Mouse (Mus musculus) kidney, adult 11 months (tissue): ENCODE results near the gene Phactr3.

Experiments
- DNase-seq: peaks from one replicate; pipeline ENCODE4 v3.0.0; 2022

Phactr3 gene

DNA sequence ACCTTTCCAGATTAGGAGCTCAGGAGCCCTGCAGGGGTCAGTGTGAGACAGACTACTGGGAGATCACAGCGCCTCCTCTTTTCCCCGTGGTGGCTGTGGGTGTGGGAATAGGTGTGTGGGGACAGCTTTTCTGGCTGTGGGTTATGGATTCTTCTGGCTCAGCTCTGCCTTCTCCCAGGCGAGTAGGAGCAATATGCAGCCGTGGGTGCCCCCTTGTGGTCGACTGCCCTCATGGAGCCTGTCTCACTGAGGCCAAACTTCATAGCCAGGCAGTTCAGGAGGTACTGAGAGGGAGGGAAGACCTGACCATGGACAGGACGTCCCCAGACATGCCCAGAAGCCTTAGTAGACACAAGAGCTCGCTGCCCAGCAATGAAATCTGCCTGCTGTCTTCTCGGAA is 145.6 kb downstream of the Phactr3 start:
- peak; percentile 16 for DNase-seq

DNA sequence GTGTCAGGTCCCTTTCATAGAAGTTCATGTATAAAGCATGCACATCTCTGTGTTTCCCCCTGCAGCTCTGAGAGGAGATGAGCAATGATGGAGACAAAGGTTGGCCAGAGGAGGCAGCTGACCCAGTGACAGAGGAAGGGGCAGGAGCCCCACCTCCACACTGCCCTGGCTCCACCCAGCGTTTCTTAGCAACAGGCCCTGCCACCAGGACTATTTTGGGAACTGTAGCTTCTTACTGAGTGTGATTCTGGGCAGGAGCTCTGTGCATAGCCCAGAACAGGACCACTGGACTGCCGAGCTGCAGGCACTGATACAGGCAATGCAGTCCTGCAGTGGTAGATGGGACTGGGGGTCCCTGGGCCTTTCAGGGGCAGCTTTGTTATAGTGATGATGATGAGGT is 146.7 kb downstream of the Phactr3 start:
- no peak for DNase-seq

DNA sequence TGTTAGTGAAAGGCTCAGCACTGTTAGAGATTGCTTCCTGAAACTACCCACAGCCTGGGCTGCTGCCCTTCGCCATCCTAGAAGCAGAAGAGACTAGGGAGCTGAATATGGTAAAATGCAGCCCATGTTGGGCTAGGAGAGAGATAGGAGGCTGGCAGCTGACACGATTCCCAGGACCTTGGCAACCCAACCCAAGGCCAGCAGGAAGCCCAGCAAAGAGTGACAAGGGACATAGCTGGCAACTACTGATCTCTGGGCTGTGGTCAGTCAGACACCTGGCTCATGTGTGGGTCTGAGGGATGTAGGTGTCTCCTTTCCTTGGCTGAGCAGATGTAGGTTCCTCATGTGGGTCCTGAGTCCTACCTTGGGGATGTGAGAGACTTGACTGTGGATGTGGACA is 152.0 kb downstream of the Phactr3 start:
- no peak for DNase-seq

DNA sequence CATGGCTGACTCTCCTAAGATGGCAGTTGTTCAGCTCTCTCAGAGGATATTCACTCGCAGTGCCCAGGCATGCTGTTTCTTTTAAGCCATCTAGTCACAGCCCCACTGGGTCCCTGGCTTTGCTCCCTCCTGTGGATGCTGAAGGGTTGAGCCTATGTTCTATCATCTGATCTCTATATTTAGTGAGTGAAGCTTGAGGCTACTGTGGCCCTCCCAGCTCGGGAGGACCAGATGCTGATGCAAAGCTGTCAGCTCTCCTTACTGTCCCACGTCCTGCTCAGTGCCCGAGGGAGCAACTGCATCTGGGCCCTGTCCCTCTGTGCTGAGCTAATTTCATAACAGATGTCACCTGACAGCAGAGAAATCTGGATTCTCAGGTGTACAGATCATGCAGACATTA is 153.6 kb downstream of the Phactr3 start:
- no peak for DNase-seq

DNA sequence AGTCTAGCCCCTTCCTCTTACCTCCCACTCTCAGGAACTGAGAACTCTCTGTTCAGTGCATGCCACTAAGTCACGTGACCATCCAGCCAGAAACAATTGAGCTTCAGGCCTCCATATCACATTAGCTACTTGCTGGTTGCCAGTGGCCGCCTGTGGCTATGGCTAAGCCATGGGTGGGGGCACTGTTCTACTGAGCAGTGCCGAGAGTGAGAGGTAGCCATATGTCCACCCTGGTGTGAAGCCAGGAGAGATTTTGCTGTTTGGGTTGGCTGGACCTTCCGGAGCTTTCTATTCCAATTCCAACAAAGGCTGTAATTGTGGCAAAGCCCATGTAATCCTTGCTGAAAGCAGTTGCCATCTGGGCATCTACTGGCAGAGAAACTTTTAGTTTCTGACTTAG is 155.4 kb downstream of the Phactr3 start:
- no peak for DNase-seq

DNA sequence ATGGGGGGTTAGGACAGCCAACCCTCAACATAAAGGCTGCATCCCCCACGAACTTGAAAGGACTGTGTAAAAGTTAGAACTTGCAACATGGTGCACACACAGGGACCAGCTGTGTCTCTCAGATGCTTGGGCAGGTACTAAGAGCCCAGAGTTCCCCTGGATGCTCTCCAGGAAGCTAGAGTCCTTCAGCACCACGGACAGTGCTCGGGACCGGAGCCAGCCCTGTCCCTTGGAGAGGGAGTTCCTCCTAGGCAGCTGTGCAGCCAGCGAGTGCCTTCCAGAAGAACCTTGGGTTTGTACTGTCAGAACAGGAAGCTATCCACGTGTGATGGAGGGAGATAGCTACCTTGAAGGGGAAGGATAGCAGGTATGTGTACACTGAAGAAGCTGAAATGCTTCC is 158.4 kb downstream of the Phactr3 start:
- peak; percentile 31 for DNase-seq

DNA sequence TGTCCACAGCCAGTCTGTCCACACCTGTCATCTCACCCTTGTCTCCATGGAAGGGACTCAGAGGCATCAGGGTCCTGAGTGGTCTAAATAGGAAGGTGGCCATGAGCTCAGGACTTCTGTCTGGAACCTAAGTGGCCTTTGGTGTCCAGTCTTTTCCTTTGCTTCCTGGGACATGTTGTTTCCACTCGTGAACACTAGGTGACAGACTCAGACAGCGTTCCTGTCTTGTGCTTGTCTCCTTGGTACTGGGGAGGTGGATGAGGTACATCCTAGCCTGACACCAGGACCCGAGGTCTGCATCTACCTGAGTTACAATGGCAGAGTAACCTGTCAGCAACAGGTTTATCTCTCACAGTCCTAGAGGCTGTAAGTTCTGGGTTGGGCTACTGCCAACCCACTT is 162.4 kb downstream of the Phactr3 start:
- DNase-seq, result no peak

DNA sequence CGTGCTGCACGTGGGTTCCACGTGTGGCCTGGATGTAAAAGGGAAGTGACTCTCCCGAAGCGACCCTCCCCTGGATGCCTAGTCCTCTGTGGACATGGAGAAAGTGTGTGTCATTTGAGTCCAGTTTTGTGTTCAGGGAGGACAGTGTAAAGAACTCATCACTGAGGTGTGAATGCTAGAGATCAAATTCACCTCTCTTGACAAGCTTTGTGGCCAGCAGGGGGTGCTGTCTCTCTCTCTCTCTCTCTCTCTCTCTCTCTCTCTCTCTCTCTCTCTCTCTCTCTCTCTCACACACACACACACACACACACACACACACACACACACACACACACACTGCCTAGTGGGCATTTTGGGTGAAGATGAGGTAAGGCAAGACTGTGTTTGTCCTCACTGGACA is 168.5 kb downstream of the Phactr3 start:
- DNase-seq, result no peak

DNA sequence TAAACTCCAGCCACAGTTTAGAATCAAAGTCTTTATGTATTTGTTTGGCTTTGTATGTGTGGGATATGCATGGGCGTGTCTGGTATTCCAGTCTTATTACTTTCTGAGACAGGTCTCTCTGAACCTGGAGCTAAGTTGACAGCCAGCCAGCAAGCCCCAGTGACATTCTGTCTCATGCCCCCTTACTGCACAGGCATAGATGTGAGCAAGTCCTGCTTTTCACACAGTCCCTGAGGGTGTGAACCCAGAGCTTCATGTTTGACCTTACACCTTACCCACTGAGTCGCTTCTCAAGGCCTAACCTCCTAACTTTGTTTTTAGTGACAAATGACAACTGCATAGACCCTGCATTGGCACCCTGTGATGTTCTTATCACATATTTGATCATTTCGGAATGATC is 169.9 kb downstream of the Phactr3 start:
- no peak for DNase-seq

DNA sequence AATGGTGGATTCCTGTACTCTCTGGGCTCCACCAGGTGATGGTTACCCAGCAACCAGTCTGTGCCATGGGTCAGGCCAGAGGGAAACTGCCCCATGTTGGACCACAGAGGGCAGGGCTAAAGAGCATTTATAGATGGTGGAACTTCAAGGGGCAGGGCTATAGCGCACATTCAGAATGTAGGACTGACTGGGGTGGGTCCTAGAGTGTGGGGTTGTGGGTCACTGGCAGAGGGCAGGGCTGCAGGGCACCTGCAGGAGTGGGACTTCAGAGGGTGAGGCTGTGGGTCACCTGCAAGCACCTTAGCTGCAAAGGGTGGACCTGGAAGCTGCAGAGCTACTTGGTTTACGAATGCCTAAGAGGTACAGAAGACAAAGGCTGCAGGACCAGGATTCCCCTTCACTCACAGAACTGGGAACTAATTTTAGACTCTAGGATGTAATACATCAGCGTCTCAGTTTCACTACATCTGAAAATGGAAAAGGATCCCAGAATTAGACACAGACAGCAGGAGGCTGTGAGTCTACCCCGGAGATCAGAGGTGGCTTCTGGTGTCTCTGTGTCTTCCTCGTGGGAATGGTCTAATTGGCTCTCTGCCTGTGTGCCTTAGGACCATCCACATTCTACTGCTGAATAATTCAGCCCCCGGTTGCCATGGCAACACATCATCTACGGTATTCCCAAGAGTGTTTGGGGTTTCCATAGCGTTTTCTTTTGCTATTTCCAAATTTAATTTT is 184.8 kb downstream of the Phactr3 start:
- no peak for DNase-seq

DNA sequence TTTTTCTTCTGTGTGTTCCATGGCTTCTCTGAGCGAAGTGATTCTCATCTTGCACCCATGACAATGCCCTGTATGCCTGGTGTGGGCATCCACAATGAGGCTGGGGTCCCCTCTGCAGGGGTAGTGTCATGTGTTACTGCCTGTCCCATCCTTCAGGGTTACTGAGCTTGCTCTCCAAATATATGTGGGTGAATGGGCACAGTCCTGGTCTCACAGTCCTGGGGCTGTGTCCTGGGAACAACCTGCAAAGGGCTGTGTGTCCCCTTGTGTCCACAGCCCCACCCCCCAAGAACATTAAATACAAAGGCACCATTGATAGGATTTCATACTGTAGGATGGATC is 185.4 kb downstream of the Phactr3 start:
- no peak for DNase-seq

DNA sequence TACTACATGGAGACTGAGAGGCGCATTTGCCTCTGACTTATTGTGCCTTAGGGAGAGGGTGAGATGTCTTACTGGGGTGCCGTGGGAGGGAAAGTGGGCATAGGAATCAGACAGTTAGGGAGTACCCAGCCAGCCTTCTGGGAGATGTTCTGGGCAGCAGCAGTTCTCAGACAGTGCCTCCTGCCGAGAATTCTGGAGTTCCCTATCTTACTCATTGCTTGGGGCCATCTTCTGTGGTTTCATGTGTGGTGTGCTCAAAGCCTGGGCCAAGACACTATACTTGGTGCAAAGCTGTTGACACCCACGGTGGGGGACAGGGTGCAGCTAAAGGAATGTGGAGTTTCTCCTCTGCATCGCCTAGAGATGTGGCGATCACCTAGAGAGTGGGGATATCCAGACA is 185.9 kb downstream of the Phactr3 start:
- no peak for DNase-seq

DNA sequence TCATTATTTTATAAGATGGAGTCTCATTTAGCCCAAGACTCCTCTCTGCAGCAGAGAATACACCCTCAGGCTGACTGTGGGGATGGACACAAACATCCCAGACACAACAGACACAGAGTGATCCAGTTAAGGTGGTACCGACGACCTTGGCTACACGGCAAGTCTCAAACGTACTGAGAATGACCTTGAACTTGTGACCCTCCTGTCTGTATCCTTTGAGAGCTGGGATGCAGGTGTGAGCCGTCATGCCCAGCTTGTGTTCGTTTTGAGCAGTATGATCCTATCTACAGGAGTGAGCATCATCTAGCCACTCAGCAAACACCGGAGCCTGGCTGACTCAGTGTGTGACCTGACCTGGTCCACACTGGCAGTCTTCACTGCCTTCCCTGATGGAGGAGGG is 194.8 kb downstream of the Phactr3 start:
- DNase-seq, result no peak

DNA sequence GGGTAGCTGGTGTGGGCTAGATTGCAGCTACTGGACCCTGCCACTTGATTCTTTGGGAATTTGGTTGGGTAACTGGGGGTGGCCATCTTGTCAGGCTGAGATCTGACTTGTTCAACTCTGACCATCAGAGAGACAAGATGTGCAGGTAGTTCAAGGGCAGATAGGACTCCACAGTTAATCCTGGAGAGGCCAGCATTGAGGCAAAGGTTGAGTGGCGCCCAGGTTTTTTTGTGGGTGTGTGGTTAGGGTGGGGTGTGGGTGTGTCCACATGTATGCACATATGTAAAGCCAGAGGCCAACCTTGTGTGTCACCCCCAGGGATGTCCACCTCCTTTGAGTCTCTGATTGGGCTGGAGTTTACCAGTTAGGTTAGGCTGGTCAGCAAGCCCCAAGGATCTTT is 197.5 kb downstream of the Phactr3 start:
- DNase-seq, result no peak

DNA sequence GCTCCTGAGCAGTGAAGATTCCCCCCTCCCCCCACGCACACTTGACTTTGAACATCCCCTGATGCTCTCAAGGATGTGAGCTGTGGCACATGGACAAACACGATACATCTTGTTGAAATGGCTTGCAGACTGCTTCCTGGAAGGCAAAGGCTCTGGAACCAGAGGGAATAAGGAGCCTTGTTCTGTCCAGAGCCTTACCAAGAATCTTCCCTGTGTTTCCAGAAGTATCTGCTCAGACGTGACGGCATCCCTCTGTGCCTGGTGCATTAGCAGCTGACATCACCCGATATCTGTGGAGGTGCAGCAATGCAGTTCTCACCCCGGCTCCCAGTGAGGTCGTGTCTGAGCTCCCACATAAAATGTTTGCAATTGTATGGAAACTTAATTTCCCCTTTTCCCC is 201.0 kb downstream of the Phactr3 start:
- no peak for DNase-seq

DNA sequence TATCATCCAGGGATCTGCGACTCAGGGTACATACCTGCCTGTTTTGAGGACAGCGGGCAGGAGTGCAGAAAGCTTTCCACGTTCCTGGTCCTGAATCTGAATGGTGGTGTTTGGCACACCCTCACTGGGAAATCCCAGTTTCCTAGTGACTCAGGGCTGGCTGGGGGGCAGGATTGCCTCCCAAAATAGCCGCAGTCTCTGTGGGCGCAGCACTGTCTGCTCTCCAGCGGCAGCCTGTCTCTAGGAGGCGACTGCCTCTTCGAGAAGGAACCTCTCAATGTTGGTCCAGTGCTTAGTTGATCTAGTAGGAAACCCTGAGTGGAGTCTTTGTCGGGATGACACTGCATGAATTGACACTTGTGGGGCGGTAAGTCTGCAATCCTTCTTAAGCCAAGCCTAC is 202.5 kb downstream of the Phactr3 start:
- DNase-seq, result no peak

DNA sequence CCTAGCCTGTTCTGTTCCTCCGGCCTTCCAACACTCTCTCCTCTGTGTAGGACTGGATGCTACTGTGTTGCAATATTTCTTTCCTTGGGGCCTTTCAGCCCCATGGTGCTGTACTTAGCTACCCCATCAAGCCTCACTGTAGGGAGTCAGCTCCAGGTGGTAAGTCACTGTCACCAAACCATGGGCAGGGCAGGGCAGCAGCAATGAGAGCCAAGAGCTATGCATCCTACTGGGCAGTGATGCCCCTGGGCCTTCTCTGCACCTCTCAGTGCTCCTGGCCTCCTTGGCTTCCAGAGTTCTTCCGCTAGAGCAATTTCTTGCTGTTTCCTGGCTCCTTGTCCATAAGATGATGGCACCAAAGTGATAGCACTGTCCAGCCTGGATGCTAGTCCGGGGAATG is 205.6 kb downstream of the Phactr3 start:
- DNase-seq, result no peak

DNA sequence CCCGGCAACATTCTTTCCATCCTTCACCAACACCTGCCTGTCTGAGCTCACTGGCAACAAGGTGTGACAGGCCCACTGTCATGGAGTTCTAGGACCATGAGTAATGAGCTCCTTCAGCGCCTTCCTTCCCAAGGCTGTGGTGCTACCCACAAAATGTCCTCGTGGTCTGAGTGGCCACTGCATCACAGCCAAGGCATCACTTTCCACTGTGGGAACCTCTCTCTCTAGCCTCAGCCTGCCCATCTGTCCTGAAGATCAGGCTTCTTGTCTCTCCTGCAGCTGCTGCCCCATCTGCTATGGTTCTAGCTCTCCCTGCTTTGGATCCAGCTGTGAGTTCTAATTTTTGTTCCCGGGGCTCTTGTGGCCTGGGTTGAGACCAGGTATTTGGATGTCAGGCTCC is 206.0 kb downstream of the Phactr3 start:
- DNase-seq, result no peak

DNA sequence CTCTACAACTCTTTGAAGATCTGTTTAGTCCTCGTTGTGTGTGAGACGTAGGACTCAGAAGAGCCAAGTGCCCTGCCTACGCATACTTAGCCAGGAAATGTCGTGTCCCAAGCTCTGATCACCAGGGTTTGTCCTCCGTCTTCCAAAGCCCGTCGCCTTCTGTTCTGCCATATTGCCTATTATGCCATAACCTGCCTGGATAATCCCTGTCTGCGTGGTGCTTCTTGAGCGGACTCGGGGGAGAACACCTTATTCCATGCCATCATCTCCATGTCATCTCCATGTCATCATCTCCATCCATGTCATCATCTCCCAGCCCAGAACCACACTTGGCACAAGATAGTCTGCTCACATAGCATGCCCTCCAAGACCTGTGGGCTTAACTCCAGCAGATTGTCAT is 207.3 kb downstream of the Phactr3 start:
- no peak for DNase-seq

DNA sequence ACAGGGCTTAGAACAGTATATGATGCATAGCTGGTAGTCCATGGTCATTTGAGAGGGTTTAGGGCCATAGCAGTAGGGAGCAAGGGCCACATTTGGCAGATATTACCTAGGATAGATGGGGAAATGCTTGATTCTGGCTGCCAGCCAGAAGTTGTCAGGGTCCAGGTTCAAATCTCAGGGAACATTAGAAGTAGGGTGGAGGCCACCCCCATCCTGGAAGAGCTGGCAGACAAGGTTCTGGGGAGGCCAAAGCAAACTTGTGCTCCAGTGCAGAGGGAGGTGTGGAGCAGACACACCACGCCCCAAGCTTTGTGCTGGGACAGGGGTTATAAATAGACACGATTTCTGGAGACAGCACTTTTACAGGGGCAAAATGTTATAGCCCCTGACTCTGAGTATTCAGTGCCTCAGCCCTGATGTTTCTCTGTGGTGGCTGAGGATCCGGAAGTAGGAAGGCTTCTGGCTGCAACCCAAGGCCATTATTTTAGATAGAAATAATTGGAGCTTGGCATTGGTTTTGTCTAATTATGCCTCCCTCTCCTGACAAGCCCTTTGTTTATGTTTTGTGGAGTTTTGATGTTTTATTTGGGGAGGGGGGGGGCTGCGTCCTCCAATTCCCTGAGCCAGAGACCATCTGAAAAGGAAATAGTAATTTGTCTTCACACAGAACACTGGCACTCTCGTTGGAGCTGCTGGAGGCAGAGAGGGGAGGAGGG is 208.1 kb downstream of the Phactr3 start:
- DNase-seq, result no peak

DNA sequence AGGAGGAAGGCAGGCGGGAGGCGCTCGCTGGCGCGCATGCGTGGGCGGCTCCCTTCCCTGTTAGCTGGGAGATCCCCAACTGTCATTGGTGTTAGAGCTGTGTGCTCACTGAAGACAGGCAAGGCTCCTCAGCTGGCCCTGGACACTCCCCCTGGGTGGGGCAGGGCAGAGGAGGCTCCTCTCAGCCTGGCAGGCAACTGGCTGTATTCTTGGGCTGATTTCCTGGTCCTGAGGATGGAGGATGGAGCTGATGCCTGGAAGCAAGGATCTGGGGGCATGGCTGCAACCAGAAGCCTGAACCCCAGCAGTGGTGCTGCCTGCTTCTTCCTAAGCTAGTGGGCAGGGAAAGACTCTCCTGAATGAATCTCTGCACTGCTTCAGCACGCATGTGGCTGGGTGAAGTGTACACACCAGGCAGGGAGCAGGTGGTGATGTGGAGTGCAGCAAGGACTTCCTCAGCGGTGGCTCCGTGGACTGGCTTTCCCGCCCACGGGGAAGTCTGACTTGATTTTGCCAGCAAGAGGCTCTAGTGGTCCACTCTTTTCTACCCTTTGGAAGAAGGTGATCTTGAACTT is 208.8 kb downstream of the Phactr3 start:
- DNase-seq, result peak; percentile 18

DNA sequence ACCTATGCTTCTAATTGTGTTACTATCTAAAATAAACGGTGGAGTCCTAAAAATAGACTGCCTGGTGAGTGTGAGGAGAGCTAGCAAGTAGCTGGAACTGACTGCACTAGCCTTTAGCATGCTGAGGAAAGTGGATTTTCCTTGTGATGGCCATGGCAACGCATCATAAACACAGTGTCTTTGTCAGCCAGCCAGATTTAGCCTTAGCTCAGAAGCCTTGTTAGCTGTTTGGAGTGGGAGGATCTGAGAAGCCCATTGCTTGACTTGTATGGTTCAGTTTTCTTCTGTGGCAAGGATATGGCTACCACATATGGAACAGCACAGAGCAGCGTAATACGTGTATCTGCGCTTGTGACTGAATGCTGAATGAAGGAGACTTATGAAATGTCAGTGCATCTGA is 210.8 kb downstream of the Phactr3 start:
- DNase-seq, result no peak

DNA sequence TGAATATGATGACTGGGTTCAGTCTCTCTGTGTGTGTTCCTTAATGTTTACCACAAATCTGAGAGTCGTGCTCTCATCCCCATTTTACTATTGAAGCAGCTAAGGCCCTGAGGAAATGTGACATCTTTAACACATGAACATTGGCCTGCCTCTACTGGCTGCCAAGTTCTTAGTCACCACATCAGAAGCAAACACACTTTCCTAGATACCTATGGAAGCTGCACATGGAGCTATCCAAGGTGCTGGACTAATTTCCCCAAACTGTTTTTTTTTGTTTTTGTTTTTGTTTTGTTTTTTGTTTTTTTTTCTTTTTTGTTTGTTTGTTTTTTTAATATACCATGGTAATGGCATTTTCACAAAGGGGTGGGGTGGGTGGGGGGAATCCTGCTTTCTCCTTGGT is 211.2 kb downstream of the Phactr3 start:
- no peak for DNase-seq

DNA sequence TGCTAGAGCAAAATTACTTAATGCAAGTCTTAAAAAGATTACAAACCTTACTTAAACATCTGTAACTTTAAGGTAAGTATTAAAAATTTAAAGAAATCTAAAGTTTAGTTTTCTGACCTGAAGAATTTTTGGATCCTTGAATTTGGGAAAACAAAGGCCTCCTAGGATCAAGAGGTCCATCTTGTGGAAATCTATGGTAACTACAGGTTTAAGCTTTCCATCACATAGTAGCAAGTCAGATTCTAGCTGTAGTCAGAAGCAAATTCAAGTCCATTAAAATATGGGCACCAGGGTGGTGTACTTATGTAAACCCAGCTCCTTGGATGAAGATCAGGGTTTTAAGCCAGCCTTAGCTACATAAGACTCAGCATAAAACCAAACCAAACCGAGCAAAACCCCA is 219.1 kb downstream of the Phactr3 start:
- DNase-seq, result no peak

DNA sequence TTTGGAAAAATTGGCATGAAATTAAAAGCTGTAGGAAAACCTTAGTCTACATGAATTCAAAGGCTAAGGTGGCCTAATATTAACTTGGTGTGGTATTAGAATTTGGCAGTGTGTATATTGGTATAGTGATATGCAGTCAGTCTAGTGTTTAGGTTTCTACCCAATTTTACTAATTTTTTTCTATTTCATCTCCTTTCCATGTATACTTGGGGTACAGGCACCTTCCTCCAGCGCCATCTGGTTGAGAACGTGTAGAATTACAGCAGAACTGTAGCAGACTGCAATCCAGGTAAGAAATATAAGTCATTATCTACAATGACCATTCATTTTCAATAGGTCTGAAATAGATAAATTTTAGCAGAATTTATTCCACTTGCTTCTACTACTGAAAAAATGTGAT is 220.3 kb downstream of the Phactr3 start:
- DNase-seq, result no peak
